Mouse (Mus musculus) myocyte (in vitro differentiated cells): ENCODE data around the gene Ptger4.

Source experiments
- CEBPB ChIP-seq: IDR thresholded peaks from 2 replicates; pipeline ENCODE4 v1.6.1; 2011; ENCODE audit warnings: mild to moderate bottlenecking, moderate library complexity; ENCODE audit not compliant: poor library complexity, insufficient read depth, severe bottlenecking
- E2F4 ChIP-seq: IDR thresholded peaks from one replicate; pipeline ENCODE4 v1.6.1; 2011; ENCODE audit warnings: mild to moderate bottlenecking, control low read depth, moderate library complexity; ENCODE audit not compliant: insufficient read depth
- MAX ChIP-seq: IDR thresholded peaks from one replicate; pipeline ENCODE4 v1.6.1; 2011; ENCODE audit warnings: low read depth, mild to moderate bottlenecking, control low read depth
- MYOD1 ChIP-seq, 3 experiments: IDR thresholded peaks; one replicate each; pipeline ENCODE4 v1.6.1; 2011; ENCODE audit warnings: control low read depth in 2 of 3, low read depth in 2 of 3, mild to moderate bottlenecking in 2 of 3, moderate library complexity in 1 of 3; ENCODE audit not compliant: insufficient read length in 2 of 3, control insufficient read depth in 1 of 3
- MYOG ChIP-seq, 3 experiments: IDR thresholded peaks; one replicate each; pipeline ENCODE4 v1.6.1; 2011; ENCODE audit warnings: control low read depth in 2 of 3, low read depth in 2 of 3, mild to moderate bottlenecking in 2 of 3; ENCODE audit not compliant: insufficient read length in 2 of 3, control insufficient read depth in 1 of 3, insufficient read depth in 1 of 3
- POLR2A ChIP-seq: IDR thresholded peaks from one replicate; pipeline ENCODE4 v1.6.1; 2011; ENCODE audit warnings: low read depth, mild to moderate bottlenecking, control low read depth, moderate library complexity; ENCODE audit not compliant: insufficient read length
- POLR2AphosphoS2 ChIP-seq: IDR thresholded peaks from one replicate; pipeline ENCODE4 v1.6.1; 2011; ENCODE audit warnings: low read depth, control low read depth; ENCODE audit not compliant: insufficient read length
- SRF ChIP-seq: IDR thresholded peaks from one replicate; pipeline ENCODE4 v1.6.1; 2011; ENCODE audit warnings: low read depth; ENCODE audit not compliant: control insufficient read depth, insufficient read length
- TCF12 ChIP-seq: IDR thresholded peaks from one replicate; pipeline ENCODE4 v1.6.1; 2011; ENCODE audit warnings: mild to moderate bottlenecking, control low read depth; ENCODE audit not compliant: poor library complexity, insufficient read depth, severe bottlenecking
- TCF3 ChIP-seq: IDR thresholded peaks from one replicate; pipeline ENCODE4 v1.6.1; 2011; ENCODE audit warnings: low read depth, control low read depth; ENCODE audit not compliant: insufficient read length
- USF1 ChIP-seq: IDR thresholded peaks from one replicate; pipeline ENCODE4 v1.6.1; 2011; ENCODE audit warnings: low read depth, mild to moderate bottlenecking, control low read depth, moderate library complexity

DNA sequence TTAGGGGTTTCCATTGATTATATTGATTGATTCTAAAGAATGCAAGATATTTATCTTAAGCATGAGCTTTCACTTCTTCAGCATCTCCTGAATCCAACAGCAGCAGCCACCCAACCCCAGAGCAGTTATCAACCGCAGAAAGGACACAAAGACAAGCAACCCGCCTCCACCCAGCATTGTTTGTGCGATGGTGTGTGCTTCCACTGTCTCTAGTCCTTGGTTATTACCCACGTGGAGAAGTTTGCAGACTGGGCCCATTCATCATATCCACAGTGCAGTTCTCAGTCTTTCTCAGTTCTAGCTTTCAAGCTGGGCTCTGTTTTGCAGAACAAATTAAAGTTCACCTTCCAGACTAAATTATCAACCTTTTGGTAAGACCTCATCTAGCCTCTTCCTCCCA, 4.6 kb downstream of the Ptger4 start:
- TF ChIP-seq POLR2A (no peak), POLR2AphosphoS2 (no peak), MAX (no peak), SRF (no peak), TCF3 (no peak), USF1 (no peak), CEBPB (no peak), MYOG (IDR thresholded peaks at IDR 0.05; ENCODE audit: control insufficient read depth in 1 of 3, insufficient read depth in 1 of 3, insufficient read length in 2 of 3, low read depth in 2 of 3) (no peak), TCF12 (no peak), E2F4 (no peak), MYOD1 (IDR thresholded peaks at IDR 0.05; ENCODE audit: control insufficient read depth in 1 of 3, insufficient read length in 2 of 3, low read depth in 2 of 3) (no peak)
